Mouse (Mus musculus) hindbrain, embryonic 14.5 days (tissue): ENCODE measurements around the gene Guca1b. TPM values are rescaled to one million over a fixed set of nuclear protein-coding genes. Genes with fewer than 3 reads are reported as not detected.

Source experiments
- ATAC-seq: fragments of 200-750 bp; cut with Nextera tagmentation; 2 replicates; pipeline ENCODE4 v1.8.0; 2017; ENCODE audit warnings: moderate number of reproducible peaks, mild to moderate bottlenecking, moderate TSS enrichment, moderate library complexity; ENCODE audit not compliant: low FRiP score
- DNase-seq: peaks from one replicate; pipeline ENCODE4 v3.0.0-alpha.2; 2015; ENCODE audit warnings: low spot score
- H3K27ac ChIP-seq: fragments of 300-500 bp; sonication (generic); 2 replicates; pipeline ENCODE4 v1.5.1; 2014; ENCODE audit warnings: mild to moderate bottlenecking, moderate library complexity
- H3K27me3 ChIP-seq: fragments of 300-500 bp; sonication (generic); 2 replicates; pipeline ENCODE4 v1.6.1; 2014; ENCODE audit warnings: mild to moderate bottlenecking, low read length, mixed read lengths; ENCODE audit not compliant: control insufficient read depth, insufficient read depth
- H3K36me3 ChIP-seq: fragments of 300-500 bp; sonication (generic); replicated peaks from 2 replicates; pipeline ENCODE4 v1.6.1; 2014; ENCODE audit not compliant: control insufficient read depth, insufficient read depth
- H3K4me1 ChIP-seq: fragments of 300-500 bp; sonication (generic); replicated peaks from 2 replicates; pipeline ENCODE4 v1.6.1; 2014; ENCODE audit warnings: antibody characterized with exemption, low read length, mixed read lengths; ENCODE audit not compliant: control insufficient read depth, insufficient read depth
- H3K4me2 ChIP-seq: fragments of 300-500 bp; sonication (generic); replicated peaks from 2 replicates; pipeline ENCODE4 v1.6.1; 2014; ENCODE audit warnings: mild to moderate bottlenecking, moderate library complexity
- H3K4me3 ChIP-seq: fragments of 300-500 bp; sonication (generic); replicated peaks from 2 replicates; pipeline ENCODE4 v1.5.1; 2014; ENCODE audit warnings: mild to moderate bottlenecking, low read length
- H3K9ac ChIP-seq: fragments of 300-500 bp; sonication (generic); 2 replicates; pipeline ENCODE4 v1.6.1; 2014
- H3K9me3 ChIP-seq: fragments of 300-500 bp; sonication (generic); 2 replicates; pipeline ENCODE4 v1.6.1; 2016; ENCODE audit warnings: low read length; ENCODE audit not compliant: control insufficient read depth
- WGBS: fragments of 180-500 bp; shearing (Covaris S2); extraction: QIAGEN DNeasy Blood & Tissue Kit; methylation state at CpG from one replicate; pipeline ENCODE4 v1.1.7; 2014; 5-methylcytosine and 5-hydroxymethylcytosine counted together
- polyA plus RNA-seq: library from polyadenylated mRNA; unstranded; fragments of >200 nt; fragmentation: Nextera tagmentation; extraction: Ambion mirVana; gene quantifications from 2 replicates; pipeline ENCODE4 v1.2.1, GENCODE M21; 2014

The Guca1b gene
- polyA plus RNA-seq, 1 experiment from 2014 or later: 0.46 TPM

DNA sequence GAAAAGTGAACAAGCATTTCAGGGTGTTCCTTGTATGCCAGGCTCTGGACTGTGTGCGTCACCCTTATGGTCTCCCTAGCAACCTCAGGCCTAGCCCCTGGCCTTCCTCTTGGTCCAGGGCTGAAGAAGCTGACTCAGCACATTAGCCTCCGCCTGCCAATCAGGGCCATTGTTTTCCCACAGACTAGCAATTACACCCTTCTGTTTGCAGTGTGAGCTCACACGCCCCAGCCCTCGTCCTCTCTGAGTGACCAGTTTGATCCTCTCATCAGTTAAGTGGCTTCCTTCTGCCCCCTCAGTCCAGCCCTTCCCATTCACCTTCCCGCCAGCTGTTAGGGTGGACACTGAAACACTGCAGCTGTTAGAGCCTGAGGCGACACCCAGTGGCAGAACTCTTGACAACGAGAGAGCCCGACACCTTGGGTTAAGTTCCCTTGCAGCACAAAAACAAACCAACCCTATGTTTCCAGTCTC is 43.7 kb downstream of the Guca1b start:
- WGBS: 3% methylated on average over 8 of the region's 8 CpGs
- ATAC-seq: peak; percentile 51; the same call in 1 of the 2 replicates
- peak; percentile 61 for DNase-seq

DNA sequence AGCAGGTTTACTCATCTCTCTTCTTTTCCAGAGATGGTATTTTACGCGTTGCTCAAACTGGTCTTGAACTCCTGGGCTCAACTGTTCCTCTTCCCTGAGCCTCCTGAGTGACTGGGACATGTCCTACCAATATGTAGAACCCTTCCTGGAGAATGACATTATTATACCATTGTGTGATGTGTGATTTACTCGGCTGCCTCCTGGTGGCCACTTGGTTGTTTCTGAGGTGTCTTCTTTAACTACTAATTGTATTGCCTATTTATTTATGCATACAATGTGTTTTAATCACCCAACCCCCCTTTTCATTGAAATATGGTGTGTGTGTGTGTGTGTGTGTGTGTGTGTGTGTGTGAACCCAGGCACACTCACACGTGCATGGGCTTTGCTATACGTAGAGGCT is 45.6 kb downstream of the Guca1b start:
- H3K4me2 ChIP-seq: no peak overlapping the region
- H3K4me3 ChIP-seq: no peak overlapping the region
- no peaks in the 10 kb centered on the region for H3K36me3 ChIP-seq
- peaks cover 6% of the 10 kb centered on the region; the same call in 1 of the 2 replicates for H3K4me1 ChIP-seq
- H3K9ac ChIP-seq: no peak overlapping the region
- H3K27ac ChIP-seq: no peak overlapping the region
- WGBS: 68% methylated on average over 5 of the region's 5 CpGs
- H3K27me3 ChIP-seq: peaks cover 9% of the 10 kb centered on the region
- H3K9me3 ChIP-seq: no peaks in the 10 kb centered on the region
- no peak for DNase-seq
- ATAC-seq: no peak

More for the DNA sequence above, 43.7 kb downstream of the Guca1b start:
- Histone ChIP-seq H3K4me3 (no peak overlapping the region), H3K27me3 (no peaks in the 10 kb centered on the region), H3K4me2 (peak overlapping the region; percentile 35), H3K9me3 (no peaks in the 10 kb centered on the region), H3K27ac (no peak overlapping the region), H3K9ac (no peak overlapping the region; the same call in 1 of the 2 replicates), H3K4me1 (peaks cover 6% of the 10 kb centered on the region; the same call in 1 of the 2 replicates), H3K36me3 (no peaks in the 10 kb centered on the region)

DNA sequence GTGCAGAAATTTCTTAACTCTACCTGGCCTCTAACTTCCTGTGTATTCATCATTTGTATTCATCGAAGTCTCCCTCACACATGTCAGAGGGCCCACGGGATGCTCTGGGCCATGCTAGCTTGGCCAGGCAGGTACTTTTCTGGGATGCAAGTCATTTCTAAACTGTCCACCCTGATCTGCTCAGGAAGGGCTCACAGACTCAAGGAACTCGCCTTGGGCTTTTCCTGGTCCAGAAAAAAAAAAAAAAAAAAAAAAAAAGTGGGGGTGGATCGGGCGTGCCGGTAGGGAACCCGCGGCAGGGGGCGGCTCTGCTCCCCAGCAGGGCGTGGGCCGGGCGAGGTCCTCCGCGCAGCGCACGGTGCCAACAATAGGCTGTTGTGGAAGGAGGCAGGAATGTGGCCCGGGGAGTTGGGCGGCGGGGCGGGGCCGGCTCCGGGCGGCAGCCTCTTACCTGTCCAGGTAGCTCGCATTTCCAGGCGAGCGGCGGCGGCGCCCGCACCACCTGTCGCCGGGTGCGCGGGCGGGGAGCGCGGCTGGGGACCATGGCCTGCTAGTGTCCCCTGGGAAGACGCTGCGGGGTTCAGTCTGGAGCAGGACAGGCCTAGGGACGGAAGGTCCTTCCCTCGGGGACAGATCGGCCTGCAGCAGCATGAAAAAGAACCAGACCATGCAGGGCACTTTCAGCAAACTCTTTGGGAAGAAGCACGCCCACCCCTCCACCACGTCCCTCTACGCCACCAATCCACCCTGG is 51.1 kb downstream of the Guca1b start, which contains the start of gene AI661453:
TSS of gene AI661453 (plus strand) at position 460 of the 751 bp plus-strand sequence.
- Histone ChIP-seq H3K4me1 (peaks cover 11% of the 10 kb centered on the region; the same call in 1 of the 2 replicates), H3K36me3 (no peaks in the 10 kb centered on the region), H3K9me3 (no peaks in the 10 kb centered on the region), H3K27me3 (peaks cover 48% of the 10 kb centered on the region), H3K4me2 (peak within 1 kb of the TSS; percentile 75), H3K9ac (peak within 1 kb of the TSS; percentile 38), H3K27ac (no peak within 1 kb of the TSS), H3K4me3 (peak within 1 kb of the TSS; percentile 35)
- WGBS: 1% methylated on average over 45 of the region's 45 CpGs
- ATAC-seq (no peak), DNase-seq (no peak)

DNA sequence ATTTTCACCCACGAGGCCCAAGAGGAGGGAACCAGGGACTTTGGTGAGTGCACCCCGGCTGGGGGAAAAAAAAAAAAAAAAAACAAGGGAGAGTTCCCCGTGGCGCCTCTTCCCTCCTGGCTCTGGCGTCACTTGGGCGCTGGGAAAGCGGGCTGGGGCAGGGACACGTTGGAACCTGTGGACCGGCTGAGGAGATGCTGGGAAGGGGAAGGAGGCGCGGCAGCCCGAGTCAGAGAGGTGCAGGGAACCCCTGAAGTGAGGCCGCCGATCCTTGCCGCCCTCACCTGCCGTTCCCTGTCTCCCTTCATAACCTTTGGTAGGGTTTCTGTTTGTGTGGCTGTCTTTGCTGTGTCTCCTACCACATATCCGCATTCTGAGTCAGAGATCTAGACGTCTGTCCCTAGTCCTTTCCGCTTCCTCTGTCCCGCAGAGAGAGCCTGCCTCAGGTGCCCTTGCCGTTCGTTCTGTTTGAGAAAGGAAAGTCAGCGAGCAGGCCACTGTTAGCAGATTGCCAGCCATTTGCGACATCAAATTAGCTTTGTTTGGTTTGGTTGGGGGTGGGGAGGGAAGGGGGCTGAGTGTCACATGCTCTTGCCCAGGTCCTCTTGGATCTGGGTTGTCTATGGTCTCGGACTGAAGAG is 51.8 kb downstream of the Guca1b start, which contains the start of gene 1700001C19Rik:
TSS of gene 1700001C19Rik (minus strand) at position 470 of the 641 bp plus-strand sequence.
- peaks cover 11% of the 10 kb centered on the region; the same call in 1 of the 2 replicates for H3K4me1 ChIP-seq
- ATAC-seq (no peak), DNase-seq (no peak)
- no peak within 1 kb of the TSS for H3K27ac ChIP-seq
- peak within 1 kb of the TSS; percentile 35 for H3K4me3 ChIP-seq
- H3K4me2 ChIP-seq: peak within 1 kb of the TSS; percentile 75
- H3K27me3 ChIP-seq: peaks cover 48% of the 10 kb centered on the region
- WGBS: 3% methylated on average over 20 of the region's 25 CpGs
- no peaks in the 10 kb centered on the region for H3K9me3 ChIP-seq
- H3K9ac ChIP-seq: peak within 1 kb of the TSS; percentile 38
- no peaks in the 10 kb centered on the region for H3K36me3 ChIP-seq

DNA sequence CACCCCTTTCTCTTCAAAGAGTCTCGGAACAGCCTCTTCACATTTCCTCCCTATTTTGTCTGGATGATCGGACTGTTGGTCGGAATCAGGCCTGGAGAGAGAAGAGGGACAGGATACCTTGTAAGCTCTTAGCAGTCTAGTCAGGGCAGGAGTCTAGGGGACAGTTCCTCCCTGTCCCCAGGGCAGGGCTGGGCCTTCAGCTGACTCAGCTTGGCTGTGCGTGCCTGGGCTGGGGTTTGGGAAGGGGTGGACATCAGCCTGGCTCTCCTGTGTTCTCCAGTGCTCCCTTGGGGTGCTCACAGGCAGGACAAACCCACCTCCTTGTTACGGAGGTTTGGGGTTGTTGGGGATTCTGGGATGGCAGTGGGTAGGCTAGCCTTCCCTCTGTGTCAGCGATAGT is 53.4 kb downstream of the Guca1b start:
- ATAC-seq (no peak), DNase-seq (no peak)
- Histone ChIP-seq H3K4me1 (peaks cover 11% of the 10 kb centered on the region; the same call in 1 of the 2 replicates), H3K36me3 (no peaks in the 10 kb centered on the region), H3K27me3 (peaks cover 48% of the 10 kb centered on the region), H3K4me3 (no peak overlapping the region), H3K9me3 (no peaks in the 10 kb centered on the region), H3K9ac (no peak overlapping the region), H3K27ac (no peak overlapping the region), H3K4me2 (no peak overlapping the region)
- WGBS: 73% methylated on average over 6 of the region's 6 CpGs

DNA sequence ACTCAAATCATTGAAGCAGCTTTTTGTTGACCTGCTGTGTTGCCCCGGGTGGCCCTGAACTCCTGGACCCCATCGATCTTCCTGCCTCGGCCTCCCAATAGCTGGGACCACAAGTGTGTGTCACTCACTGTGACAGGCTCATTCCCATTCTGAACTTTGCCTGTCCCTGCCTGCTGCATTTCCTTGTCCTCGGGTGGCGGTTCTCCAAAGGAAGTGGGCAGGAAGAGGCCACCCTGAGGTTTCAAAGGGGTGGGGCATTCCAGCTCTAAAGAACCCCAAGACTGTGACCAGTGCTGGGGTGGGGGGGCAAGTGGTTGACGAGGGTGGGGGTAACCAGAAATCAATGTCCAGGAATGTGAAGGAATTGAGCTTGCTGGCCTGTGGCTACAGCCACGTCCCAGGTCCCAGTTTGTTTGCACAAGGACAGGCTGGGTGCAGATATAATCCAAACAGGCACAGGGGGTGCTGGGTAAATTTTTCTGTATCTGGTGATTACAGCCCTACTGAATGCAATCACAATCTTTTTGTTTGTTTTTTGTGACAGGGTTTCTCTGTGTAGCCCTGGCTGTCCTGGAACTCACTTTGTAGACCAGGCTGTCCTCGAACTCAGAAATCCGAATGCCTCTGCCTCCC is 54.3 kb downstream of the Guca1b start:
- Histone ChIP-seq H3K9me3 (no peaks in the 10 kb centered on the region), H3K9ac (no peak overlapping the region), H3K4me1 (peaks cover 11% of the 10 kb centered on the region; the same call in 1 of the 2 replicates), H3K27ac (no peak overlapping the region), H3K4me3 (no peak overlapping the region), H3K36me3 (no peaks in the 10 kb centered on the region), H3K4me2 (no peak overlapping the region), H3K27me3 (peaks cover 48% of the 10 kb centered on the region)
- no peak for ATAC-seq
- WGBS: 38% methylated on average over 9 of the region's 9 CpGs
- no peak for DNase-seq

DNA sequence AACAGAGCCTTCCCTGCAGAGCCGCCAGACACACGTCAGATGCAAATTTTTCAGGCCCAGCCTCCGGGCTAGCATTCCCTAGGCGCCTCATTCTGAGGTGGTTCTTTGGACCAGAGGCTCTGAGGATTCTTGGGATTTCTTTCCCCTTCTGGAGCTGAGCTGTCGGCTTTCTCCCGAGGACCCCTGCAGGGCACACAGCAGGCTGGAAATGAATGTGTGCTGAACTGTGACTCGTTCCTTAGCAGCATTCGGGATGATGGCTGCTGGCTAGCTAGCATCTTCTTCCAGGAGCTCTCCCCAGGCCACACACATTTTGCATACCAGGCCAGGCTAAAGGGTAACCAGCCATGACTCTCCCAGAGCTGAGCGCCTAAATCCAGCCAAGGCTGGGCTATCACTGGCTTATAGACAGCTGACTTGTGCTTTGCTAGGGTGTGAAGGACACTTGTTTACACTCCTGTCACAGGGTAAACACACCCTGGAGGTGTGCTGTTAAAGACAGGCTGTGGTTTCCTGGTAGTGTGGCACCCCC is 55.2 kb downstream of the Guca1b start:
- Histone ChIP-seq H3K4me2 (no peak overlapping the region), H3K9me3 (no peaks in the 10 kb centered on the region), H3K4me1 (peaks cover 11% of the 10 kb centered on the region; the same call in 1 of the 2 replicates), H3K27me3 (peaks cover 41% of the 10 kb centered on the region), H3K27ac (peak overlapping the region; percentile 23; the same call in 1 of the 2 replicates), H3K4me3 (no peak overlapping the region), H3K9ac (no peak overlapping the region), H3K36me3 (no peaks in the 10 kb centered on the region)
- no peak for DNase-seq
- ATAC-seq: peak; percentile 46; the same call in 1 of the 2 replicates
- 8% methylated on average over 9 of the region's 9 CpGs for WGBS

DNA sequence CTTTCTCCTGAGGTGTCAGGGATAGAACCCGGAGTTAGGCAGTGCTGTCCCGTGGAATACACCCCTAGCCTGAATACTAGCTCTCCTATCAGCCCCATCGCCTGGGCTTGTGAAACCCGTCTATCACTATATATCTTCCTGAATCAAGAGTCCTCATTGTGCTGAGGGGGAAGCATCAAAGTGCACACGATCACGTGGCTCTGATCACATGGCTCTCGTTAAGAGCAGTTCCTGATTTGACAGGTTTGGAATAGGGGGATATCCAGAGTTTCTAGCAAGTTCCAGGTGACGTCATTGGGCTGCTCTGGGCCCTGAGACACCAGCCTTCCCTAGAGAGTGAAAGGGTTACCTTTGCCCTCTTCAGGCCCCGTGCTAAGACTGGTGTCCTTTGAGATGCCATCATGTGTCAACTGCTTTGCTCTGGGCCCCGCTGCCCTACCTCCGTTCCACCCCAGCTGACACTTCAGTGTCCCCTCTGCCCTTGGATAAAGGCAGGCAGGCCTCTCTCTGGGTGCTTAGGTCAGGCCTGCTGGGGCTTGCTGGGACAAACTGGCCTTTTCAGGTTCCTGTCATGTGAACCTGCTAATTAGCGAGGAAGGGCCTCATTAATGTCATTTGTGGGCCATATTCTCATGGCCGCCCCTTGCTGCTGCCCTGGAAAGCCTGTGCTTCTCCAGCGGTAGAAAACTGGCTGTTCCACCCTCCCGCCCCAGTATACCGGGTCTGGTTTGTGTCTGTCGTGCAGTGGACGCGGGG is 56.3 kb downstream of the Guca1b start:
- no peak for ATAC-seq
- WGBS: 75% methylated on average over 19 of the region's 19 CpGs

More for the DNA sequence above, 56.3 kb downstream of the Guca1b start:
- Histone ChIP-seq H3K9ac (no peak overlapping the region), H3K36me3 (no peaks in the 10 kb centered on the region), H3K4me1 (peaks cover 9% of the 10 kb centered on the region; the same call in 1 of the 2 replicates), H3K4me2 (no peak overlapping the region), H3K27me3 (peaks cover 32% of the 10 kb centered on the region), H3K9me3 (no peaks in the 10 kb centered on the region), H3K4me3 (no peak overlapping the region), H3K27ac (no peak overlapping the region)
- DNase-seq: no peak
